Mouse (Mus musculus) E14TG2a.4 (cell line): Measurements from ENCODE around the gene Tysnd1.

Source experiments
- CTCF ChIP-seq: conservative IDR thresholded peaks from 2 replicates; pipeline ENCODE4 v1.5.1; 2014; ENCODE audit warnings: low read length
- POU5F1 ChIP-seq: IDR thresholded peaks from 2 replicates; pipeline ENCODE4 v1.6.1; 2014; ENCODE audit warnings: low read length, borderline replicate concordance

- TF ChIP-seq CTCF (no peak), POU5F1 (no peak)
Measured at GRCm38 (mm10) chr10:61697028-61697427, 1.7 kb downstream of the Tysnd1 start.
